Mouse (Mus musculus) bone marrow, adult 2 months (tissue): Measurements from ENCODE around the gene Rdh11. TPM values are rescaled to one million over a fixed set of nuclear protein-coding genes. Genes with fewer than 3 reads are reported as not detected.

ENCODE experiments used
- H3K27ac ChIP-seq: fragments of 200-500 bp; 2 replicates; pipeline ENCODE4 v1.5.1; 2012; ENCODE audit warnings: low read depth, mild to moderate bottlenecking, control low read depth, inconsistent platforms, low read length; ENCODE audit not compliant: control insufficient read depth, poor library complexity, insufficient read depth
- H3K4me1 ChIP-seq: fragments of 200-500 bp; 2 replicates; pipeline ENCODE4 v1.6.1; 2011; ENCODE audit warnings: low read length; ENCODE audit not compliant: control insufficient read depth, insufficient read depth
- H3K4me3 ChIP-seq: fragments of 200-500 bp; replicated peaks from 2 replicates; pipeline ENCODE3; 2011; ENCODE audit warnings: mild to moderate bottlenecking, low read depth, low read length, control low read depth; ENCODE audit not compliant: control insufficient read depth
- CTCF ChIP-seq: fragments of 200-500 bp; IDR thresholded peaks from 2 replicates; pipeline ENCODE4 v1.5.1; 2011; ENCODE audit warnings: low read length, control low read depth; ENCODE audit not compliant: control insufficient read depth, insufficient read depth
- POLR2A ChIP-seq: fragments of 200-500 bp; IDR thresholded peaks from 2 replicates; pipeline ENCODE4 v1.6.1; 2011; ENCODE audit warnings: low read depth, mild to moderate bottlenecking, control low read depth, low read length, borderline replicate concordance; ENCODE audit not compliant: control insufficient read depth
- WGBS: fragments of 180-500 bp; shearing (Covaris S2); methylation state at CpG from one replicate; pipeline ENCODE4 v1.1.7; 2018; 5-methylcytosine and 5-hydroxymethylcytosine counted together
- polyA plus RNA-seq: library from polyadenylated mRNA; stranded (reverse); fragments of >200 nt; gene quantifications from 2 replicates; pipeline ENCODE4 v1.2.4, GENCODE M21; 2011; ENCODE audit warnings: low replicate concordance; ENCODE audit not compliant: missing spikeins, insufficient read depth, insufficient read length

The Rdh11 gene
- polyA plus RNA-seq, 1 experiment, result 9.3 TPM

DNA sequence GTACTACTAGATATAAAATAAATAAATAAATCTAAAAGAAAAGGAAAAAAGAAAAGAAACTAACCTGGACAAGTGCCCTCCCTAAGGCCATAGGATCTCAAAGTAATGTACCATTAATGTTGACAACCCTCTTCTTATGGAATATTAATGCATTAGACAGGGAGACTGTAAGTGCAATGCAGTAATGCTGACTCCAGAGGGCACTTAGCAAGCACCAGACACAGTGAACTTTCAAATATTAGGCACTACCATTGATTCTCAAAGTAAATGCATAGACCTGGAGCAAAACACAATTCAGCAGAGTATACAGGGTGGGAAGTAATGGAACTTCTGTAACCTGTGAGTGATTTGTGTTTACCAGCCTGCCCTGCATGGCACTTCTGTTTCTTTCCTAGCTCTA is 22.9 kb downstream of the Rdh11 start:
- H3K4me1 ChIP-seq, result no peaks in the 10 kb centered on the region; the same call in 1 of the 2 replicates
- H3K4me3 ChIP-seq, result no peak overlapping the region
- TF ChIP-seq CTCF, result no peak
- TF ChIP-seq POLR2A, result no peak
- H3K27ac ChIP-seq, result no peak overlapping the region

DNA sequence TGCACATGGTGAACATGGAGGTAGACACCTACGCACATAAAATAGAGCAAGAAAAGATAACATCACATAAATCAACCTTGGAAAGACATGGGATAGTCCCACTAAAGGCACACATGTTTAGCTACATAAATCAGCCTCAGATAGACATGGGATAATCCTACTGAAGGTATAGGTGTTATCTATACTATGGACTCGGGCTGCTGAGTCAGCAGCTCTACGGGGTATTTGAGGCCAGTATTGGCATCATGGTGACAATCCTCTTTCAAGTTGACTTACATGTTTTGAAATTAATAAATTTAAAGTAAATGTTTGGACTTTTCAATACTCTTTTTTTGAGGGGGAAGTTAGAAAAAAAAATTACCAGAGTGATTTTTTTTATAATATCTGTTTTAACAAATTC is 29.2 kb downstream of the Rdh11 start:
- Histone ChIP-seq H3K4me1 (no peaks in the 10 kb centered on the region), H3K27ac (no peak overlapping the region), H3K4me3 (no peak overlapping the region)
- TF ChIP-seq CTCF, result no peak
- no peak for TF ChIP-seq POLR2A
- 86% methylated on average over 3 of the region's 3 CpGs for WGBS

DNA sequence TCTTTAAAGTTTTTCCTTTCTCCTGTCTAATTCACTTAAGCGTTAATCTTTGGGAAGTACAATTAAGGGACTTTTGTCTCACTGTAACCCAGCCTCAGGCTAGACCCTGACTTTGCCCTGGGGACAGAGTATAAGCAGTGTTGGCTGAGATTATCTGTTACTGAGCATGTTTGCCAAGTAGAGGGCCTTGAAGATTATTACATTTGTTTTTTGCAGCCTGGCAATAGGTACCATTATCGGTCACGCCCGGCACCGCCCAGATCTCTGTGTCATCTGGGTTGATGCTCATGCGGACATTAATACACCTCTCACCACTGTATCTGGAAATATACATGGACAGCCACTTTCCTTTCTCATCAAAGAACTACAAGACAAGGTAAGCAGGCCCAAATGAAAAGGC is 42.4 kb downstream of the Rdh11 start:
- Histone ChIP-seq H3K4me3 (no peak overlapping the region), H3K27ac (no peak overlapping the region), H3K4me1 (no peaks in the 10 kb centered on the region)
- no peak for TF ChIP-seq CTCF
- no peak for TF ChIP-seq POLR2A
- WGBS, result 94% methylated on average over 6 of the region's 6 CpGs

DNA sequence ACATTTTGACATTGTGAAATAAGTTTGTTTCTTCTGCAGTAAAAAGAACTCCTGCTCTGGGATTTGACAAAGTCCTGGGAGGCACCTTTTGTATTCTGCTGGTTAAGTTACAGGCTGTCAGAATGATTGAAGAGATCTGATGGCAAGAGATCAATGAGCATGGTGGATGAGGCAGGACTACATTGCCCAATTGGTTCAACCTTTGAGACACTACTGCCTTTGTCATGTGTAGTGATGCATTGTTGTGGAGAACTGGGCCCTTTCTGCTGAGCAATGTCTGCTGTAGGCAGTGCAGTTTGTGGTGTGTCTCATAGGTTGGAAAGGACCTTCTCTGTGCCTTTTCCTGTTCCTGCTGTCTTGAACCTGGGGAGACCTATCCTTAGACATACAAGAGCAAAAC is 50.7 kb downstream of the Rdh11 start:
- Histone ChIP-seq H3K27ac (no peak overlapping the region), H3K4me3 (no peak overlapping the region), H3K4me1 (peaks cover 3% of the 10 kb centered on the region; the same call in 1 of the 2 replicates)
- TF ChIP-seq POLR2A, result no peak
- TF ChIP-seq CTCF, result no peak

DNA sequence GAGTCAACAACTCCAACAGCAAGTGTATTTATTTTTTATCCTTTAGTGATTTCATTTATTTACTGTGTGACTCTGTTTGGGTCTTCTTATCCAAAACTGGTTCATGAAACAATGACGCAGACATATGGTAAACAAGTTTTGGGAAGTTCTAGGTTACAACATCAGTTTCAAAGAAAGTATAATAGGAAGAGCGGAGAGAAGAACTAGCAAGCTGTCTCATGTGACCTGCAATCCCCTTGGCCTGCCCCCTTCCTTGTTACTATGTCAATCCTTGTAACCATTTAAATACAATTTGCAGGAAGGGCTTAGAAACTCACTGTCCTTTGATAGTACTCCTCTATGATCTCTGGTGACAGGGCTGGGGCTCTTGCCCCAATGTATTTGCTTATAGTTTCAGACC is 51.3 kb downstream of the Rdh11 start:
- Histone ChIP-seq H3K4me1 (peaks cover 3% of the 10 kb centered on the region; the same call in 1 of the 2 replicates), H3K27ac (no peak overlapping the region), H3K4me3 (no peak overlapping the region)
- 48% methylated on average over 2 of the region's 2 CpGs for WGBS
- TF ChIP-seq POLR2A (no peak), CTCF (no peak)

- WGBS, result 48% methylated on average over 1 of the region's 1 CpGs
- H3K4me3 ChIP-seq, result no peak overlapping the region
- no peak overlapping the region for H3K27ac ChIP-seq
- no peak for TF ChIP-seq CTCF
- TF ChIP-seq POLR2A, result no peak
- H3K4me1 ChIP-seq, result peaks cover 3% of the 10 kb centered on the region; the same call in 1 of the 2 replicates
Measured at GRCm38 (mm10) chr12:79139417-79139816, 52.7 kb downstream of the Rdh11 start.

DNA sequence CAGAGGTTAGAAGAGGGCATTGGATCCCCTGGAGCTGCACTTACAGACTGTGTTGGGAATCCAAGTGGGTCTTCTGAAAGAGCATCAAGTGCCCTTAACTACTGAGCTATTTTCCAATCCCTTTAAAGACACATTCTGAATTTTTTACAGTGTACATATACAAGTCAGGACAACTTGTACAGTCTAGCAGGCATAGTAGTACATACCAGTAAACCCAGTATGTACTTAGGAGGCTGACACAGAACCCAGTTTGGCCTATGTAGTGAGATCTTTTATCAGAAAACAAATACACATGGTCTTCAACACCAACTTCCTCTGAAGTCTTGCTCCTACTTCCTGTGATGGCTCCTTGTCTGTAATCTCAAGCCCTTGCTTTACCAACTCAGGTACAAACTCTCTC is 53.1 kb downstream of the Rdh11 start:
- Histone ChIP-seq H3K27ac (no peak overlapping the region), H3K4me3 (no peak overlapping the region), H3K4me1 (peaks cover 3% of the 10 kb centered on the region; the same call in 1 of the 2 replicates)
- TF ChIP-seq CTCF (no peak), POLR2A (no peak)

GRCm38 (mm10) chr12:79136949-79137348 is 55.1 kb downstream of the Rdh11 start:
- WGBS, result 75% methylated on average over 7 of the region's 7 CpGs
- TF ChIP-seq POLR2A (no peak), CTCF (no peak)
- H3K4me1 ChIP-seq, result peaks cover 3% of the 10 kb centered on the region; the same call in 1 of the 2 replicates
- no peak overlapping the region for H3K27ac ChIP-seq
- no peak overlapping the region for H3K4me3 ChIP-seq

- no peak overlapping the region for H3K4me3 ChIP-seq
- no peak overlapping the region for H3K27ac ChIP-seq
- H3K4me1 ChIP-seq, result no peaks in the 10 kb centered on the region; the same call in 1 of the 2 replicates
- WGBS, result 40% methylated on average over 4 of the region's 4 CpGs
- no peak for TF ChIP-seq POLR2A
- no peak for TF ChIP-seq CTCF
Measured at GRCm38 (mm10) chr12:79135105-79135504, 57.0 kb downstream of the Rdh11 start.
